Mouse (Mus musculus) forebrain, embryonic 12.5 days (tissue): Measurements from ENCODE around the gene Canx. TPM values are rescaled to one million over a fixed set of nuclear protein-coding genes. Genes with fewer than 3 reads are reported as not detected.

Experiments
- ATAC-seq: fragments of 200-750 bp; cut with Nextera tagmentation; 2 replicates; pipeline ENCODE4 v1.8.0; 2017; ENCODE audit warnings: moderate TSS enrichment; ENCODE audit not compliant: low FRiP score
- H3K27ac ChIP-seq: fragments of 300-500 bp; sonication (generic); 2 replicates; pipeline ENCODE4 v1.5.1; 2016; ENCODE audit warnings: mild to moderate bottlenecking
- H3K27me3 ChIP-seq: fragments of 300-500 bp; sonication (generic); 2 replicates; pipeline ENCODE4 v1.6.1; 2016; ENCODE audit warnings: mild to moderate bottlenecking
- H3K36me3 ChIP-seq: fragments of 300-500 bp; sonication (generic); replicated peaks from 2 replicates; pipeline ENCODE4 v1.6.1; 2016; ENCODE audit warnings: mild to moderate bottlenecking
- H3K4me1 ChIP-seq: fragments of 300-500 bp; sonication (generic); 2 replicates; pipeline ENCODE4 v1.6.1; 2016
- H3K4me2 ChIP-seq: fragments of 300-500 bp; sonication (generic); 2 replicates; pipeline ENCODE4 v1.6.1; 2016; ENCODE audit warnings: mild to moderate bottlenecking, moderate library complexity
- H3K4me3 ChIP-seq: fragments of 300-500 bp; sonication (generic); replicated peaks from 2 replicates; pipeline ENCODE4 v1.5.1; 2016; ENCODE audit warnings: mild to moderate bottlenecking
- H3K9ac ChIP-seq: fragments of 300-500 bp; sonication (generic); 2 replicates; pipeline ENCODE4 v1.6.1; 2016; ENCODE audit warnings: mild to moderate bottlenecking
- H3K9me3 ChIP-seq: fragments of 300-500 bp; sonication (generic); 2 replicates; pipeline ENCODE4 v1.6.1; 2016
- WGBS: fragments of 180-500 bp; shearing (Covaris S2); methylation state at CpG from one replicate; pipeline ENCODE4 v1.1.7; 2016; 5-methylcytosine and 5-hydroxymethylcytosine counted together
- polyA plus RNA-seq: library from polyadenylated mRNA; unstranded; fragments of >200 nt; fragmentation: Nextera tagmentation; extraction: Ambion mirVana; gene quantifications from 2 replicates; pipeline ENCODE4 v1.2.1, GENCODE M21; 2016

The Canx gene
- polyA plus RNA-seq, 1 experiment from 2014 or later, result 298 TPM

DNA sequence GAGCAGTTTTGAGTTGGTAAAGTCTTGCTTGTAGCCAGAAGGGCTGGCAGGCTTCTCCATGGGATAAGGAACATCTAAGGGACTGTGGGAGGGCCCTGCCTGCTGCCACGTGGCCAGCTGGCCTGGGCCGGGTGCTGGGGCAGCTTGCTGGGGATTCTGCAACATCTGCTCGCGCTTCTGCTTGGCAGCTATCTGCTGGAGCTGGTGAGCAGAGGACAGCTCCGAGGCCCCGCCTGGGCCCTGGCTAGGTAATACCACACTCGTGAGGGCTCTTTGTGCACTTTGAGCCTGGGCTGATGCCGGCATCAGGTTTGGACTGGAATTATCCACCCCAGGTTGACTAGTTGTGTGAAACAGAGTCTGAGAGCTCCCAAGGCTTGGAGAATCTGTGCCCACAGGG, 59.5 kb downstream of the Canx start:
- Histone ChIP-seq H3K9ac (no peak overlapping the region), H3K4me3 (no peak overlapping the region), H3K4me2 (no peak overlapping the region), H3K36me3 (peaks cover 56% of the 10 kb centered on the region), H3K9me3 (no peaks in the 10 kb centered on the region), H3K27me3 (no peaks in the 10 kb centered on the region), H3K4me1 (no peaks in the 10 kb centered on the region), H3K27ac (no peak overlapping the region)
- no peak for ATAC-seq
- 94% methylated on average over 8 of the region's 8 CpGs for WGBS

- peaks cover 83% of the 10 kb centered on the region for H3K36me3 ChIP-seq
- H3K4me3 ChIP-seq, result no peak overlapping the region
- no peaks in the 10 kb centered on the region for H3K9me3 ChIP-seq
- no peak for ATAC-seq
- no peak overlapping the region for H3K4me2 ChIP-seq
- no peak overlapping the region for H3K27ac ChIP-seq
- WGBS, result 96% methylated on average over 3 of the region's 3 CpGs
- no peak overlapping the region for H3K9ac ChIP-seq
- no peaks in the 10 kb centered on the region for H3K27me3 ChIP-seq
- no peaks in the 10 kb centered on the region for H3K4me1 ChIP-seq
Measured at GRCm38 (mm10) chr11:50263198-50263597, 62.3 kb downstream of the Canx start.

DNA sequence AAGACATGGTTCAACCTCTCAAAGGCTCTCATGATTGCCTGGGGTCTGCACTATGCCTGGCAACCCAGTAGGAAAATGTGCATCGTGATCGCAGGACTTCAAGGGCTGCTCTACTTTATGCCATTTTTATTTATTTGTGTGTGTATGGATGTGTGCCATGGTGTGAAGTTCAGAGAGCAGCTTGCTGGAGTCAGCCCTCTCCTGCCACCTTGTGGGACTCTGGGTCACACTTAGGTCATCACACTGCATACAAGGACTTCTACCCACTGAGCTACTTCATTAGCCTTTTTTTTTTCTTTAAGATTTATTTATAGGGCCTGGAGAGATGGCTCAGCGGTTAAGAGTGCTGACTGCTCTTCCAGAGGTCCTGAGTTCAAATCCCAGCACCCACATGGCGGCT, 63.5 kb downstream of the Canx start:
- no peaks in the 10 kb centered on the region for H3K27me3 ChIP-seq
- no peak overlapping the region for H3K9ac ChIP-seq
- no peak for ATAC-seq
- no peak overlapping the region for H3K27ac ChIP-seq
- H3K4me1 ChIP-seq, result no peaks in the 10 kb centered on the region
- no peak overlapping the region for H3K4me3 ChIP-seq
- peaks cover 93% of the 10 kb centered on the region for H3K36me3 ChIP-seq
- H3K9me3 ChIP-seq, result no peaks in the 10 kb centered on the region
- H3K4me2 ChIP-seq, result no peak overlapping the region
- WGBS, result 97% methylated on average over 4 of the region's 4 CpGs

DNA sequence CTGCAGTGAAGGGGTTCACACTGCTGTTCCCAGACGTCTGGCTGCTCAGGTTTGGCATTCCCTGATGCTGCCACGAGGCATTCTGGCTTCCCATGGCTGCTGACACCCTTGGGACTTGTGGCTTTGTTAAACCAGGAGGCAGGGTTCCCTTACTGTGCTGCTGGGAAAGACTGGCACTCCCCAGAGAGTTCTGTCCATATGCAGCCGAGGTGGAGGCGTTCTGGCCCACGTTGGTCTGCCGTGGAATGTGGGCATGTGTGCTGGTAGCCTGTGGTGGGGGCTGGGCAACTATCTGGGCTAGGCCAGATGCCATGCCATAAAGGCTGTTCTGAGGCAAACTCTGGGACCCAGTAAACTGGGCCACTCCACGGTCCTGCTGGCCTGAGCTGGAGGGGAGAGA, 67.2 kb downstream of the Canx start:
- H3K9me3 ChIP-seq, result no peaks in the 10 kb centered on the region
- no peak for ATAC-seq
- H3K4me1 ChIP-seq, result no peaks in the 10 kb centered on the region
- H3K27ac ChIP-seq, result no peak overlapping the region
- no peak overlapping the region for H3K4me3 ChIP-seq
- WGBS, result 90% methylated on average over 7 of the region's 7 CpGs
- H3K36me3 ChIP-seq, result peaks cover 77% of the 10 kb centered on the region
- H3K9ac ChIP-seq, result no peak overlapping the region
- no peak overlapping the region for H3K4me2 ChIP-seq
- no peaks in the 10 kb centered on the region for H3K27me3 ChIP-seq

DNA sequence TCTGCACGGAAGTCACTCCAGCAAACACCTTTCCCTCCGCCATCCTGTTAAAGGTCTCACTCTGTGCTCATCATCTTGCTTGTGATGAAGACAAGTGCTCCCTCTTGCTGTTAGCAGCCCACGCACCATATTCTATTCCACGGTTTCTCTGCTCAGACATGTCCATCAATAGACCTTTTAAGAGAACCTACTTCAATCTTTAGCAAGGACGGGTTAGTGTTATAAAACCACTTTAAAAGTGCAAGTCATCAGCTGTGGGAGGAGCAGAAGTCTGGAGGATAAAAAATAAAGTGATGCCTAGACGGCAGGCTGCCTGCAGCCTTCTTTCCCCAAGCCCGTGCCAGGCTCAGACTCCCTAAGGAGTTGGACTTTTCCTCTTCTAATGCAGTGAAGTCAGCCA, 68.9 kb downstream of the Canx start:
- no peak overlapping the region for H3K9ac ChIP-seq
- ATAC-seq, result no peak
- no peak overlapping the region for H3K4me2 ChIP-seq
- H3K4me3 ChIP-seq, result no peak overlapping the region
- H3K9me3 ChIP-seq, result no peaks in the 10 kb centered on the region
- no peaks in the 10 kb centered on the region for H3K27me3 ChIP-seq
- H3K4me1 ChIP-seq, result no peaks in the 10 kb centered on the region
- H3K27ac ChIP-seq, result no peak overlapping the region
- peaks cover 60% of the 10 kb centered on the region for H3K36me3 ChIP-seq
- 91% methylated on average over 7 of the region's 7 CpGs for WGBS

- Histone ChIP-seq H3K4me2 (no peak overlapping the region), H3K27ac (0 out of 2 replicates have a peak overlapping the region, but pooled peaks have one; percentile 36), H3K9ac (no peak overlapping the region), H3K4me1 (no peaks in the 10 kb centered on the region), H3K27me3 (no peaks in the 10 kb centered on the region), H3K36me3 (peaks cover 36% of the 10 kb centered on the region), H3K4me3 (no peak overlapping the region), H3K9me3 (no peaks in the 10 kb centered on the region)
- WGBS, result 82% methylated on average over 12 of the region's 12 CpGs
- ATAC-seq, result no peak
Measured at GRCm38 (mm10) chr11:50254010-50254580, 71.4 kb downstream of the Canx start.

- Histone ChIP-seq H3K9ac (no peak overlapping the region), H3K9me3 (no peaks in the 10 kb centered on the region), H3K27ac (no peak overlapping the region), H3K4me2 (no peak overlapping the region), H3K27me3 (no peaks in the 10 kb centered on the region), H3K4me1 (no peaks in the 10 kb centered on the region), H3K36me3 (peaks cover 29% of the 10 kb centered on the region), H3K4me3 (no peak overlapping the region)
- 67% methylated on average over 1 of the region's 1 CpGs for WGBS
- ATAC-seq, result no peak
Measured at GRCm38 (mm10) chr11:50253393-50253792, 72.1 kb downstream of the Canx start.

GRCm38 (mm10) chr11:50252684-50253265, 72.7 kb downstream of the Canx start:
- no peak overlapping the region for H3K27ac ChIP-seq
- H3K9ac ChIP-seq, result no peak overlapping the region
- H3K4me2 ChIP-seq, result no peak overlapping the region
- H3K27me3 ChIP-seq, result no peaks in the 10 kb centered on the region
- no peaks in the 10 kb centered on the region for H3K9me3 ChIP-seq
- no peaks in the 10 kb centered on the region for H3K4me1 ChIP-seq
- no peak for ATAC-seq
- 80% methylated on average over 11 of the region's 11 CpGs for WGBS
- H3K4me3 ChIP-seq, result no peak overlapping the region
- peaks cover 23% of the 10 kb centered on the region for H3K36me3 ChIP-seq

DNA sequence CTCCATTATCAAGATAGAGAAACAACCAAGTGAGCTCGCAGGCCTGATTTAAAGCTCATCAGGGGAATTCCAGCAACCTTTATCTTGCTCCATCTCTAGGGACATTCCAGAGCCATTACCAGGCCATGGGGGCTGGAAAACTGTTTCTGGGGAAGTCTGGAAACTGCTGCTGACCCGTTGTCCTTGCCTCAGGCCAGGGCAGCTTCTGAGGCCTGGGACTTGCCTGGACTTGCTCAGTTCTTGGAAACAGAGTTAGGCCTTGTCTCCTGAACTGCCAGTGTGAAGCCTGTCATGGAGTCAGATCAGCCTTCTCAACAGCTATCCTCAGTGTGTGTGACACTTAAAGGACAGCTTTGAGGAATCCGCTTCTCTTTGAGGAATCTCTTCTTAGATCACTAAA, 73.3 kb downstream of the Canx start:
- 80% methylated on average over 3 of the region's 3 CpGs for WGBS
- no peak overlapping the region for H3K27ac ChIP-seq

GRCm38 (mm10) chr11:50248473-50249171, 76.9 kb downstream of the Canx start:
- no peak for ATAC-seq
- H3K4me1 ChIP-seq, result no peaks in the 10 kb centered on the region
- WGBS, result 85% methylated on average over 7 of the region's 7 CpGs

More for the DNA sequence above, 73.3 kb downstream of the Canx start:
- H3K4me1 ChIP-seq, result no peaks in the 10 kb centered on the region
- peaks cover 18% of the 10 kb centered on the region for H3K36me3 ChIP-seq
- no peaks in the 10 kb centered on the region for H3K9me3 ChIP-seq
- no peak overlapping the region; the same call in 1 of the 2 replicates for H3K9ac ChIP-seq
- no peak for ATAC-seq
- no peaks in the 10 kb centered on the region for H3K27me3 ChIP-seq
- no peak overlapping the region for H3K4me2 ChIP-seq
- H3K4me3 ChIP-seq, result no peak overlapping the region

GRCm38 (mm10) chr11:50245269-50245668, 80.2 kb downstream of the Canx start:
- H3K9me3 ChIP-seq, result no peaks in the 10 kb centered on the region
- WGBS, result 82% methylated on average over 5 of the region's 5 CpGs
- ATAC-seq, result no peak
- no peak overlapping the region for H3K4me2 ChIP-seq
- H3K36me3 ChIP-seq, result no peaks in the 10 kb centered on the region
- no peaks in the 10 kb centered on the region for H3K4me1 ChIP-seq
- no peaks in the 10 kb centered on the region for H3K27me3 ChIP-seq
- no peak overlapping the region for H3K27ac ChIP-seq
- H3K9ac ChIP-seq, result no peak overlapping the region
- no peak overlapping the region for H3K4me3 ChIP-seq

More at GRCm38 (mm10) chr11:50248473-50249171, 76.9 kb downstream of the Canx start:
- H3K27me3 ChIP-seq, result no peaks in the 10 kb centered on the region
- no peaks in the 10 kb centered on the region for H3K36me3 ChIP-seq
- no peak overlapping the region for H3K4me2 ChIP-seq
- no peak overlapping the region for H3K4me3 ChIP-seq
- H3K9me3 ChIP-seq, result no peaks in the 10 kb centered on the region
- no peak overlapping the region for H3K27ac ChIP-seq
- no peak overlapping the region for H3K9ac ChIP-seq
